Mouse (Mus musculus) cerebellum, postnatal 36 days (tissue): ENCODE data around the gene Amigo3.
A peak's percentile ranks its signal among the peaks of the same experiment; 100 is the strongest.

ENCODE experiments used
- DNase-seq, 2 experiments: peaks; one replicate each; pipeline ENCODE4 v3.0.0; 2021 to 2022; ENCODE audit warnings: mixed read lengths in 2 of 2

The Amigo3 gene

DNA sequence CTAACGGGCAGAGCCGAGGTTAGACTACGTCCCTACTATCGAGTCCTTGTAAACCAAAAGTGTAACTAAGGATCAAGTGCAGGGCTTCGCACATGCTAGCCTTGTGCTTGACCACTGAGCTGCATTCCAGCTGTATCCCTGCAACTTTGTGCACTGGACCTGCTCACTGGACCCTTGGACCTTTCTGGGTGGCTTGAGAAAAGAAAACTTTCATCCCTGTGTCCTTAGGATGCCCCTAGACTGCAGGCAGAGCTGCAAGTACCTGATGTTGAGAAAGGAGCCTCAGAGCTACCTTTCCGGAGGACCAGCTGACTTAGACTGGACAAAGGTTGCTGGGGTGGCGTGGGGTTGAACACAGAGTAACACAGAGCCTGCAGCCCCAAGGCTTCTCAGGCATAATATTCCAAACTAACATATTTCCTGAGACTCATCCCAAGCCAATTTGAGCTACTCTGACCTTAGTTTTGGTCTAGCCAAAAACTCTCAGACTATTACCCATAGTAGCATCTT is 37.7 kb downstream of the Amigo3 start:
- no peak for DNase-seq

DNA sequence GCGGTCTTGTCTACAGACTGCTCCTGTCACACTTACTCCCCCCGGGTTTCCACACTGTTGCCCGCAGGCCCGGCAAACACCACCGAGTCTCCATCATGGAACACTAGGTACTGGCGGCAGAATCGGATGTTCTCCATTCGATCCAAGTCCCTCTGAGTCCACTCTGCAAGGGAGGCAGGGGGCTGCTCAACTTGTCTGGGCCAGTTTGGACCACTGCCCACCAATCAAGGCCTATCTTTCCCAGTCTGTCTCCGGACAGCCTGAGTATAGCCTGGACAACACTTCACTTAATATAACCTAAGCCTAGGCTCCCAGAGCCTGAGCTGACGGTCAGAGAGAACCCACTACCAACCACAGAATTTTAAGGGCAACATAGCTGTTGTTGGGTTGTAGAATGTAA is 40.6 kb downstream of the Amigo3 start:
- no peak for DNase-seq

DNA sequence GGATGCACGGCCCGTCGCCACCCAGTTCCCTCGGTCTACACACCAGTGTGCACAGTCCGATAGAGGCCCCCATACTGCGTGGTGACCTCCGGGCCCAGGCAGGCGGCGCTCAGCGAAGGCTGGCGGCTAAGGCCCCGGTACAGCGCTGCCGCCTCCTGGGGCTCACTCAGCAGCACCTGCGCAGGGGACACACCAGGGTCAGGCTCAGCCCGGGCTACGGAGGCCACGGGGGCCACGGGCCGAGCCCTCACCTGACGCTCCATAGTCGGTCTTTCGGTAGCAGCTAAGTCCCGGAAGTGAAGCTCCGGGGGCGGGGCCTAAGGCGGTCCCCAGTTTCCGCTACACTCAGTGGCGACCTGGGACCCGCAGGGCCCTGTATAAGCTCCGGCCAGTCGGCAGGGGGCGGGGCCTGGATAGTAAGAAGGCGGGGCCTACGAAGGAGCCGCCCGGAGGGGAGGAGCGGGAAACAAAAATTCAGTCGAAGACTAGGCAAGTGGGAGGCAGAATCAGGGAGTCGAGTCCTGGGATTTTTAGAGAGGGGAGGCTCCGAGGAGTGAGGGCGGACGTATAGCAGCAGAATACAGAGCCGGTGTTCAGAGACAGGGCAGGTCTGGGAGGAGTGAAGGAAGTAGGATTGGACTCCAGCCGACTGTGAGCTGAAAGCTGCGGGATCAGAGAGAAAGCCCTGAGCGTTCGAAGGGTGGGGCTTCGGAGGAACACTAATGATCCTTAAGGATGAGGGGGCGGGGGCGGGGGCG is 41.4 kb downstream of the Amigo3 start, which contains the start of gene Apeh:
Gene Apeh, minus strand, starts transcription at position 423 of the 758 bp plus-strand sequence.
- DNase-seq = peak; percentile 92 to 94

DNA sequence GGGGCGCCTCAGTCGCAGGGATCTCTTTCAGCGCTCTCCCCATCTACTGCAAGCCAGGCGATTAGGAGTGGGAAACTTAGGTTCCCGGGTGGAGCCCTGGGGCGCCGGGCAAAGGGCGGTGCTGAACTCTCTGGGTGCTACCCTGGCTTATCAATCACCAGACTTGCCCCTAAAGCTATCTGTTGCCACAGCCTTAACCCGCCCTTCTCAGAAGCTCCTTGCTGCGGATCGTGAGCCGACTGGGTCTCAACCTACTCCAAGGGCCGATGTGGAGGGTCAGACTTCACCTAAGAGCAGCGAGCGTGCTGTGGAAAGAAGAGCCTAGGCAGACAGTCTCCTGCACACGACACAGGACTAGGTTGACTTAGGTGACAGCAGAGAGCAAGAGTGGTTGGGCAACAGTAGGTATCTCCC is 42.0 kb downstream of the Amigo3 start:
- DNase-seq = peak in 1 of 2 experiments; percentile 42

DNA sequence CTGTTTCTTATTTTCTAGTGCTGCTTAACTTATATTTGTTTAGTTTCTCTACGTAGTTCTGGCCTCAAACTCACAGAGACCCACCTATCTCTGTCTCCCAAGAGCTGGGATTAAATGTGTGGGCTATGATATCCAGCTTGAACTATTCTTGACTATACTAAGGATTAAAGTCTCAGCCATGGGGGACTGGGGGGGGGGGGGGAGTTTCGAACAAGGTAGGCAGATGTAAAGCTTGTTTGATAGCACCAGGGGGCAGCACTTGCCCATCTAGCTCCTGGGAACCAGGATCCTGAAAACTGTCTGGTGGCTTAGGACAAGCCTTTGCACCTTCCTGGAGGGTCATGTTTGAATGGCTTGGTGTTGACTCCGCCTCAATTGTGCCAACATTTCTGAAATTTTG is 42.6 kb downstream of the Amigo3 start:
- peak; percentile 76 for DNase-seq

DNA sequence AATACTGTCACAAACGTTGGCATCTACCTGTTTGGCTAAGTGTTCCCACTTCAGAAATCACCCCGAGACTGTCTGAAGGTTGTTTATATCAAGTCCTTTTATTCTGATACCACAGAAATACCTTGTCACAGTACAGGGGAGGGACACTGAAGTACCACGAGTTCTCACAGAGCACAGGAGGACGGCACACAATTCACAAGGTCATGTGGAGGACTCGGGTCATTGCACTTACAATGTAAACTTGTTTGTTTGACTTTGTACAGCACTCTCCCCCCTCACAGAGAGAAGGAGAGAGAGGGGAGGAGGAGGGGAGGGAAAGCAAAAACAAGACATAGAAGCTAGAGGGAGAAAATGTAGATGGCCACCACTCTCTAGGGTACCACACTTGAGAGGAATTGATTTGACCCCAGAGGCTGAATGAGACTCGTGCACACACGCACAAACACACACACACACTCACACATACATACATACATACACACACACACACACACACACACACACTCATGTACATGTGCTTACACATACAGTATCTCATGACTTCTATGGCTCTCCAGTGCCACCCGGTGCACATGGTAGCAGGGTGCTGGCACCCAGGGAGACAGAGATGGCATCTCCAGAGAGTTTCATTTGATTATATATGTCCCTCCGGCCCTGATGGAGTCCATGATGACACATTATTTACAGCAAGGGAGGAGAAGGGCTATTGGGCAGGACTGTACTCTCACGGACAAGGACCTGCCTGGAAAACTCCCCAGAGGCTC is 43.2 kb downstream of the Amigo3 start:
- DNase-seq = no peak

DNA sequence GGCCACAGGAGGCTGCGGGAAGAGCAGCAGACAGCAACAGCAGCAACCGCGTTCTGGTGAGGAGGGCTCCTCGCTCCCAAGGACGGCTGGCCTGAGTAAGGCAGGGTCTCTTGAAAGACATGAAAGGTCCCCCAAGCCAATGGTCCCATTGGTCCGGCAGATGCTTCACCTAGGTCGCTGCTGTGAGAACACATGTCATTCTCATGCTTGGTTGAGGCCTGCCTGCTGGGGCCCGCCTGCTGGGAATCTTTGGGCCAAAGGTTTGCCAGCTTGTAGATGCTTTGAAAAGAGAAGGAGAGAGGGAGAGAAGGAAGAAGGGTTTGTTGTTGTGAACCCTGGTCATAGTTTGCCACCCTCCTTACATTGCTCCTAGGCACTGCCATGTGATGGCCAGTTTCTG is 46.7 kb downstream of the Amigo3 start:
- DNase-seq = peak; percentile 60 to 62

DNA sequence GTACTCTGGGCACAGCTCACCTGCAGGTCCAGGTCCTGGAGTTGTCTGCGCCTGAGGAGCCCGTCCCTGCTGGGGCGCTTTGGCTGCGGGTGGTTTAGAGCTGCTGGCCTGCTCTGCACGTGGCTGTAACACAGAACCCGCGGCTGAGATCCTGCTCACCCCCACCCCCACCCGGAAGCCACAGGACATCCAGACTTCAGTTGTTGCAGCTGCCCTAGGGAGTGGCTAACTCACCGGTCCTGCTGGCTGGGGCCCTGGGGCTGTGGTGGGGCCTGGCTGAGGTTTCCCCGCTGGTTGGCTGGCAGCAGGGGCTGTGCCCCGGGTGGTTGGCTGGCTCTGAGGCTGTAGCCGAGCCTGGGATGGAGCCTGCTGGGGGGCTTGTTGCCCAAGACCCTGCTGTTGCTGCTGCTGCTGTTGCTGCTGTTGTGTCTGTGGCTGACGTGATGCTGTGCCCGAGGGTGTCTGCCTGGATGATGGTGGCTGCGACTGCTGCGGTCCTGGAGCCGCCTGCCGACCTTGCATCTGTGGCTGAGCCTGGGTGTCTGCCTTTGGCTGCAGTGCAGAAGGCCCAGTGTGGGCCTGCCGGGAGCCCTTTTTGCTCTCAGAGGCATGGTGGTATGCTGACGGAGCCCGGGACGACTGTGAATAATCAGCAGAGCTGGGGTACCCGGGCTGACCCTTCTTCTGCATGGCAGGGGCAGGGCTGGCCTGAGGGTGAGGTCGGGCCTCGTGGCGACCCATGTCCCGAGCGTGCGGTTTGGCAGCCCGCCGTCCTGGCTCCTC is 52.0 kb downstream of the Amigo3 start:
- DNase-seq = peak; percentile 63 to 64
